Mouse (Mus musculus): ENCODE results near the gene Rsad2.
"Not testable (repeated sequence)": the region's sequence is repeated elsewhere in the genome, so short reads cannot be mapped to it uniquely, and the experiment has no call there.

Rsad2 gene

DNA sequence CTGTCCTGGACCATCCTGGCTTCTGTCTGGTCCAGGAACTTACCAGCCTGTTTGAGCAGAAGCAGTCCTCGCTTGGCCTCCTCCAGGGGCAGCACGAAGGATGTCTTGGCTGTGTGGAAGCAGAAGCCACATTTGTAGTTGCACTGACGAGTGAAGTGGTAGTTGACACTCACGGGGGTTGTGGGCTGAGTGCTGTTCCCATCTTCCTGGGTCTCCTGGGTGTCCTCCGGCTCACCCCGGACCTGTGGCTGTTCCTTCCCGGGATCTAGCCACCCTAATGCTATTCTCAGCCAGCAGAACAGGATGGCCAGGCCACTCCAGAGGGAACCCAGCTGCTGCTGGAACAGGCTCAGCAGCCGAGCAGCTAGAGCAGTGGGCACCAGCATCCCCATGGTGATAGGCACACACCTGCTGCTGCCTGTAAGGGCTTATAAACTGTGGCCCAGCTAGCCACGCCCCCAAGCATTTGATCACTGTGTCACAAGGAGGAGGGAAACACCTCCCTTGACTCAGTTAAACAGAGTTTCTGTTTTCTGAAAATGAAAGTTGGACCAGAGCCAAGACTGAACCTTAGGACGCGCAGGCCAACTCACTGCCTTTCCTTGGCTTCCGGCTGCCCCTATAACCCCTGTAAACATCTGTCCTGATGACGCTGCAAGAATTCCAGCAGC, at the start of gene Rsad2:
Rsad2 (minus strand) TSS at position 425 of the 671 bp plus-strand sequence.
- DNase-seq (ENCODE audit: low spot score in 2 of 2): no peak

DNA sequence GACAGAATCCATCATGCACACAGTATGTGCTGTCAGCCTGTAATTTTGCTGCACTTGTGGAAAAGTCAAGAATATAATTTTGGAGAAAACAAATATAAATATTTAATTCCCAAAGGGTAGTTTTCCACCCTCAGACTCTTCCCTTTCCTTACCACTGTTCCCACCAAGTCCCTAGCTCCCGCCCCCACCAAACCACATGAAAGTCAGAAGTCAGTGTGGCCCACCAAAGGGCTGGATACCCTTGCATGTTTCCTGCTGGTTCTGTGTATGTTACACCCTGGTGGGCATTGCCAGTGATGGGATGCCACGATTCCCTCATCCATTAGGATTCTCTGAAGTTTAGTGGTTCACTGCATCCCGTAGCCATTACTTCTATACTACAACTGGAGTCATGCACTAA, 44.8 kb upstream of the Rsad2 start:
- no peak for DNase-seq (ENCODE audit: low spot score in 2 of 2)

- DNase-seq (ENCODE audit: low spot score in 2 of 2): no peak
Measured at GRCm38 (mm10) chr12:26489942-26490341, 33.7 kb upstream of the Rsad2 start.

DNA sequence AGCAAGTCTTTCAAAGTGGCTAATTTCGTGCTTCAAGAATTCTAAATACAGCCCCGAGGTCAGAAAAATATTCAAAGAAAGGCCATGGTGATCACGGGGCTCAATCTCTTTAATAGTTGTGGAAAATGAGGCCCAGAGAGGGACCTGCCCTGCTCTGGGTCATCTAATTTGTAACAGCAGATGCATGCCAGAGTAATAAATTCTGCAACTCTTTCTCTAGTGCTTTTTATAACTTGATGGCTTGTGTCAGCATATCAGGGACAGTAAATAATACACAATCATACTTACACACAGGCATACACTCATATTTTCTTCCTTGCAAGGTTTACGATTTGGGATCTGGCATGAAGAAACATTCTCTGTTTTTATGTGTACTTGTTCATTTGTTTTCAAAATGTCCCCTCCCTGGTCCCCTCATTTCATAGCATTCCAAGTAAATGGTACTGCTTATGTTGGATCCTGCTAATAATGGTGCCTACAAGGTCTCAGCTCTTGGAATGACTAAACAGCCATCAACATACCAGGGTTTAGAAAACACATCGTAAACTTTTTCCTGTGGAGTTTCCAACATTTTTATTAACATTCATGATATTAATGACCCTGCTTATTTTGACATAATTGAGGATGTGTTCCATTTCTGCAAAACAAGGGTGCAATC, 32.5 kb upstream of the Rsad2 start:
- no peak for DNase-seq (ENCODE audit: low spot score in 2 of 2)

- DNase-seq (ENCODE audit: low spot score in 2 of 2): no peak
Measured at GRCm38 (mm10) chr12:26487874-26488616, 31.8 kb upstream of the Rsad2 start.

- DNase-seq (ENCODE audit: low spot score in 2 of 2): not testable (repeated sequence)
Measured at GRCm38 (mm10) chr12:26485738-26486580, 29.7 kb upstream of the Rsad2 start.

DNA sequence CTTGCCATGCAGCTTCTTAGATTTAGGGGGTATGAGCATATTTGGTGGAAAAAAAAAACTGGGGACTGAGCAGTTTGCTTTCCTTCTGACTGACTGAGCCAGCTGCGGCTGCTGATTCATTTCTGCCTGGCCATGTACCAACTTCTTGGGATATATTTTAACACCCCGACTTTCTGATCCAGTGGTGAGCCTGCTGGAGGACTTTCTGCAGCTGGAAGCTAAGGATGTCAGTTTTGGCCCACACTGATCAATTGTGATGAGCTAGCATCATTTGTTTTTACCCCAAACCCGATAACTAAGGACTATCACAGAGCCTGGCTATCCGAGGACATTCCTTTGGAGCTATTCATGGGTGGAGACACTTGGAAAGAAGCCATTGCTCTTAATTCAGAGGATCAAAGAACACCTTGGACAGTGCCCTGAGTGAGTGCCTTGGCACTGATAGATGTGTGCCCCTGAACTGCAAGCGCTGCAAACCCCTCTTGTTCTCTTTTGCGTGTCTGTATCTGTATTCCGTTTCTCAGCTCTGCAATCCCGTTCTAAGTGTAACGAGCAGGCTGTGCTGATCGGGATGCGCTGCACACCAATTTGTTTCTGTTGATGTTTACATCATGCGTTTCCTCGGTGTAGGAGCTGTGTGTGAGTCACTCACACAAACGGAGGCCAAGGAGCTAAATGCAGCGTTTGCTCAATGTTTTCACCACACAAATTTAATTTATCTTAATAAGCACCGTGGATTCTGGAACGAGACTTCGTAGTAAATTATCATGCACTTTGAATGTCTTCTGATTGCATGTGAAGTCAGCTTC, 22.1 kb upstream of the Rsad2 start:
- no peak for DNase-seq (ENCODE audit: low spot score in 2 of 2)

GRCm38 (mm10) chr12:26477198-26477597, 20.9 kb upstream of the Rsad2 start:
- no peak for DNase-seq (ENCODE audit: low spot score in 2 of 2)

GRCm38 (mm10) chr12:26473746-26474145, 17.5 kb upstream of the Rsad2 start:
- no peak for DNase-seq (ENCODE audit: low spot score in 2 of 2)

DNA sequence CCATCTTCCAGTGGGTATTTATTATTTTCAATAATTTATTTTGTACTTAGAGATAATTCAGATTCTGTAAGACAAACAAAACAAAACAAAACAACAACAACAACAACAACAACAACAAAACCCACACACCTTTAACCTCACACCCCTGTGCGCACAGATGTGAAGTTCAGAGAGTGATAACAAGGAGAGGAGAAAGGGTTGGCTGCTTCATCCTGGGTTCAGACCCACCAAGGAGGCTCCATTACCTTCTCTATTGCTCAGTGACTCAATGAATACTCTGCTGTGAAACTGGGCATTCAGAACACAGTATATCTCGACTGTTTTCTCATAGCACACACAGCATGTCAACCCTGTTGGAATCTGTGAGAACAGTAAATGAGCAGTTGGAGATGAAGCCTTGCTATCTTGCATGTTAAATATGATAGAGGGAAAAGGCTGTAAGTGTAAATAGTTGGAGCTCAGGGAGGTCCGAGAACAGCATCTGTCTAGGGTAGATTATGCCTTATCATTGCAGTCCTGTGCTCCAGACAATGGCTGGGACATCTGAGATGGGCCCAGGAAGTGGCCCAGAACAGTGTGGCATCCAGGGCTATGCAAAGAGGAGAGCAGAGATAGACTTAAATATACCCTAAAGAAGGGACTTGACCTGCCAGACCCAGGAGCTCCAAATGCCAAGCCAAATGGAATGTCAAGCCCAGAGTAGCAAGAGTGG, 16.7 kb upstream of the Rsad2 start:
- DNase-seq (ENCODE audit: low spot score in 2 of 2): no peak

DNA sequence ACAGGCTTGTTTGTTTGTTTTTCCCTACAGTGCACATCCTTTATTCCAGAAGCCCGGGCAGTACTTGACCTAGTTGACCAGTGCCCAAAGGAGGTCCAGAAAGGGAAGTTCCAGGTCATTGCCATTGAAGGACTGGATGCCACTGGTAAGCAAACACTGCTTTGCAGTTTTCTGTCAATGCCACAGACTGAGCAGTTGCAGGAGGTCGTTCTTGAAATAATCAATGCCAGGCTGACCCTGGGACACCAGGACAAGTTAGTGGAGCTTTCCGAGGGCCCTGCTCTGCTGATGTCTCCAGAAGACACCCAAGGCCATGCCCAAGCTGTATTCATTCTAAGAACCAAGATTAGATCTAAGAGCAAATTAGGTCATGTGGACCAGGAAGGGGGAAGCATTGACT, 15.1 kb upstream of the Rsad2 start:
- DNase-seq (ENCODE audit: low spot score in 2 of 2): no peak

DNA sequence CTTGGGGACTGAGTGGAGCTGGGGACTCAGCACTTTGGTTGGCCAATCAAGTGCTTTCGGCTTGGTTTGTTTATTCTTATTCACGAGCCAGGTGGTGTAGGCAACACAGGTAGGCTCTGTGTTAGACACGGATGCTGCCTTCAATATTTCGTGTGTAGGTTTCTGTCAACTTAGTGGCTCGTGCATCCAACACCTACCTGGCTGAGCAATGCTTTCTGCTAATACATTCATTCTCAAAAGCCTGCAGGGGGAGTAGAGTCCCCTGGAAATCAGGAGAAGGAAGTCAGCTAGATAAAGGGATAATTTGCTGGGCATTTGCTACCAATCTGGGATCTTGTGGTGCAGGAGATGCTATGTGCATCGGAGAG, 13.8 kb upstream of the Rsad2 start:
- DNase-seq (ENCODE audit: low spot score in 2 of 2): no peak

GRCm38 (mm10) chr12:26469098-26470041, 13.1 kb upstream of the Rsad2 start, which contains the start of gene Cmpk2:
TSS of gene Cmpk2 (plus strand) at chr12:26469204.
- peak; percentile 74 to 76 for DNase-seq (ENCODE audit: low spot score in 2 of 2)

GRCm38 (mm10) chr12:26465600-26465999, 9.3 kb upstream of the Rsad2 start:
- DNase-seq (ENCODE audit: low spot score in 2 of 2): no peak

- DNase-seq (ENCODE audit: low spot score in 2 of 2): no peak
Measured at GRCm38 (mm10) chr12:26460091-26460490, 3.8 kb upstream of the Rsad2 start.

DNA sequence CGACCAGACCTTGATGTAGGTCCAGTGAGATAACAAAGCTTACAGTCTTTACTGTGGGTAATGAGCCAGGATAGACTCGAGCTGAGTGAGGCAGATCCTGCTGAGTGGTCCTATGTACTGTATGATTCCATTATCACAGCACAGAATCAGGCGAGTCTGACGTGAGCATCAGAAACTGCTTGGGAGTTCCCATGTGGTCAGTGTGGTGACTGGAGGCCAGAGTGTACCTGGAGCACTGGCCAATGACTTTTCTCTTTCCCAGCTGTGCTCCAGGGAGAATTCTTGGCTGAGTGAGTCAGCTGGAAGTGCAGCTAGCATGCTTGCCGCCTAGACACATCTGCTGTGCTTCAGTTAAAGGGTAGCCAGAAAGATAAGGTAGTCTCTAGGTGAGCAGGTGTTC, 1.6 kb downstream of the Rsad2 start:
- no peak for DNase-seq (ENCODE audit: low spot score in 2 of 2)

DNA sequence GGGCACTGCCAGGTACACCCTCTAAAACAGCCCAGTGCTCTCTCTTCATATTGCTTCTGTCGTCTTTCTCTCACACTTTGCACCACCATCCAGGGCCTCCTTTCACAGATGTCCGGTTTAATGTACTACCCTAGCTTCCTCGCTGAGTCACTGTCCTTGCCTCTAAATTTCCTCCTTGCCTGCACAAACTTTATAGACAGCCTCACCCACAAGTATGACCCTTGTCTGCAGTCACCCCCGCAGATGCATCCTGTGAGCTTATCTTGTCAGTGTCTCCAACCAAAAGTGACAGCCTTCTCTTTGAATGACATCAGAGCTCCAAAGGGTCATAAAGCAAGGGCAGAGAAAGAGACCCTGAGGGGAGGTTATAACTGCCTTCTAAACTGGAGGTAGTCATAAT, 3.3 kb downstream of the Rsad2 start:
- no peak for DNase-seq (ENCODE audit: low spot score in 2 of 2)

DNA sequence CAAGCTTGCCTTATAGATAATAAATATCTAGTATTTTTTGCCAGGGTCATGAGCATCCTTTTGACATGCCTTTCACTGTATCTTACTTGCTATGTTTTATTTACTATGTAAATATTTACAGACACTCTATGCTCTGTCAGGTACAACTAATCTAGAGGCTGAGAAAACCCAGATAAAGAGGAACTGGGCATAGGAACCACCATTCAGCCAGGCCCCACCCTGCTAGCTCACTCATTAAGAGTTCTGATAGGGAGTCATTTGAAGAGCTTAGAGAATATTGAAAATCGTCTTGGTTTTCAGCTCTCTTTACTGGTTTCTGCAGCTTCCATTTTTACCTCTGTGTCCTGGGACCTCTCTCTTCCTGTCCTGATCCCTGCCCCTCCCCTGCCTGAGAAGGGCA, 5.1 kb downstream of the Rsad2 start:
- no peak for DNase-seq (ENCODE audit: low spot score in 2 of 2)

- no peak for DNase-seq (ENCODE audit: low spot score in 2 of 2)
Measured at GRCm38 (mm10) chr12:26449483-26449882, 6.8 kb downstream of the Rsad2 start.
